In the genomic region with DNA sequence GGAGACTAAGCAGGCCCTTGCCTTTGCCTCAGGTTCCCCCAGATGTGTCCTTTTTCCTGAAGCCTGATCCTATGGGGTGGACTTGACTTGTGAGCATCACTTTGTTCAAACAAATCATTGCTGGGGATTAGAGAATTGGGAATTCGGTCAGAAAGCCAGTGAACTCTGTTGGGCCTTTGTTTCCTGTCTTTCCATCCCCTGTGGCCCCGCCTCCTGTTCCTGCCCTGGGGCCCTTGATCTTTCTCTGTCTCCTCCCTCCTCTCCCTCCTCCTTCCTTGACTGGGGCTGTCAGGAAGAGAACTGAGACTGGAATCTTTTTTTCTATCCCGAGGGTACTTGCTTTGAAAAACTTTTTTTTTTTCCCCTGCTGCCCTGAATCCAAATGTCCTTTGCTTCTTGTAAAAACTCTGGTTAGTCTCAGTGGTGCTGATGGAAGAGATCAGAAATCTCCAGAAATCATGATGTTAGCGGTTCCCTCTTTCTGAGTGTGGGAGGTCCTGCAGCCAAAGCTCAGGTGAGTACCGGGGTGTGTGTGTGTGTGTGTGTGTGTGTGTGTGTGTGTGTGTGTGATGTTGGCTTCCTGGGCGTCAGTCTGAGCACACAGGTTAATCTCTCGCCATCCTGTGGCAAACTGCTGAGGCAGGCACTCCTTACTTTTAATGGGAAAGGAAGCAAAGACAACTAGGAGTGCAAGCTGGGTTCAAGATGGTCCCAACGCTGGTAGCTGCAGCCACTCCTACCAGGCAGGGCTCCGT, we compare ENCODE assay signal across 10 mouse cellular contexts.
DNase-seq lines count a peak whose midpoint lies in the region; ATAC-seq lines count a peak whose summit lies in the region.
"Had no signal": no experiment of that assay in that cellular context is flagged by ENCODE, and none has a peak within 500 bp of the region (broad histone marks: within the 10 kb centered on the region; RNA-seq: fewer than 3 reads in every experiment).

No protein-coding gene starts in this region.

- WGBS in embryonic facial prominence, embryonic 11.5 days, result 12% methylated on average over 9 of the region's 9 CpGs
- WGBS in midbrain, embryonic 14.5 days, result 8% methylated on average over 9 of the region's 9 CpGs
- 18% methylated on average over 9 of the region's 9 CpGs for WGBS in forebrain, embryonic 16.5 days
- 15% methylated on average over 9 of the region's 9 CpGs for WGBS in forebrain, embryonic 13.5 days

- peak; percentile 3 for DNase-seq in gastrocnemius, adult 18-20 months (ENCODE audit: low spot score)
- no peak for DNase-seq in gastrocnemius, adult 8-10 months (ENCODE audit: low spot score in 2 of 2)
- peak; percentile 80 for DNase-seq in embryonic facial prominence, embryonic 11.5 days (ENCODE audit: low spot score)
- peak; percentile 24 for DNase-seq in kidney, adult 9 months
- DNase-seq in midbrain, embryonic 14.5 days, result peak; percentile 65
- no peak for DNase-seq in right cerebral cortex, adult 2 months (ENCODE audit: low spot score in 2 of 2)
- DNase-seq: thymus, postnatal 14 days had no signal

- H3K36me3 ChIP-seq in embryonic facial prominence, embryonic 11.5 days (replicated peaks; ENCODE audit: control insufficient read depth, insufficient read depth, low read depth, low read length), result no peaks in the 10 kb centered on the region
- no peaks in the 10 kb centered on the region for H3K36me3 ChIP-seq in midbrain, embryonic 14.5 days (ENCODE audit: control insufficient read depth, insufficient read depth, low read length)
- no peaks in the 10 kb centered on the region for H3K36me3 ChIP-seq in forebrain, embryonic 16.5 days (ENCODE audit: control insufficient read depth, insufficient read depth)
- H3K36me3 ChIP-seq in forebrain, embryonic 13.5 days (ENCODE audit: poor library complexity, severe bottlenecking), result no peaks in the 10 kb centered on the region
- H3K36me3 ChIP-seq: liver, embryonic 15.5 days had no signal

- H3K4me1 ChIP-seq in embryonic facial prominence, embryonic 11.5 days (ENCODE audit: control insufficient read depth, insufficient read depth, low read length), result no peaks in the 10 kb centered on the region; the same call in 1 of the 2 replicates
- peaks cover 12% of the 10 kb centered on the region for H3K4me1 ChIP-seq in midbrain, embryonic 14.5 days (ENCODE audit: control insufficient read depth, insufficient read depth, low read length)
- H3K4me1 ChIP-seq in forebrain, embryonic 16.5 days (replicated peaks; ENCODE audit: control insufficient read depth, insufficient read depth, low read length), result no peaks in the 10 kb centered on the region
- H3K4me1 ChIP-seq in forebrain, embryonic 13.5 days, result peaks cover 11% of the 10 kb centered on the region
- H3K4me1 ChIP-seq: liver, embryonic 15.5 days had no signal

- no peaks in the 10 kb centered on the region for H3K9me3 ChIP-seq in embryonic facial prominence, embryonic 11.5 days (replicated peaks; ENCODE audit: control insufficient read depth, low read length)
- no peaks in the 10 kb centered on the region for H3K9me3 ChIP-seq in midbrain, embryonic 14.5 days (ENCODE audit: control insufficient read depth, low read length)
- H3K9me3 ChIP-seq in forebrain, embryonic 16.5 days (ENCODE audit: control insufficient read depth, low read length), result no peaks in the 10 kb centered on the region
- no peaks in the 10 kb centered on the region for H3K9me3 ChIP-seq in forebrain, embryonic 13.5 days (replicated peaks)
- H3K9me3 ChIP-seq: liver, embryonic 15.5 days had no signal

- peak overlapping the region; percentile 7 for H3K9ac ChIP-seq in embryonic facial prominence, embryonic 11.5 days (replicated peaks; ENCODE audit: low read length)
- H3K9ac ChIP-seq in midbrain, embryonic 14.5 days (replicated peaks; ENCODE audit: low read length), result no peak overlapping the region
- H3K9ac ChIP-seq in forebrain, embryonic 16.5 days (replicated peaks; ENCODE audit: low read depth, low read length), result no peak overlapping the region
- no peak overlapping the region for H3K9ac ChIP-seq in forebrain, embryonic 13.5 days
- H3K9ac ChIP-seq: liver, embryonic 15.5 days had no signal

- H3K4me2 ChIP-seq in embryonic facial prominence, embryonic 11.5 days (ENCODE audit: low read depth, low read length), result peak overlapping the region; percentile 3; the same call in 1 of the 2 replicates
- peak overlapping the region; percentile 17; the same call in 1 of the 2 replicates for H3K4me2 ChIP-seq in midbrain, embryonic 14.5 days (ENCODE audit: low read length)
- H3K4me2 ChIP-seq in forebrain, embryonic 16.5 days (ENCODE audit: low read length), result no peak overlapping the region
- H3K4me2 ChIP-seq in forebrain, embryonic 13.5 days, result no peak overlapping the region
- H3K4me2 ChIP-seq: liver, embryonic 15.5 days had no signal

- peak; percentile 54; the same call in 1 of the 2 replicates for ATAC-seq in embryonic facial prominence, embryonic 11.5 days (replicated peaks; ENCODE audit: insufficient number of reproducible peaks, low FRiP score, low TSS enrichment, low read depth)
- no peak; the same call in 1 of the 2 replicates for ATAC-seq in midbrain, embryonic 14.5 days (ENCODE audit: low FRiP score, low TSS enrichment)
- no peak for ATAC-seq in forebrain, embryonic 16.5 days
- ATAC-seq in forebrain, embryonic 13.5 days, result no peak

- no peaks in the 10 kb centered on the region for H3K27me3 ChIP-seq in embryonic facial prominence, embryonic 11.5 days (ENCODE audit: control insufficient read depth, insufficient read depth, low read length)
- H3K27me3 ChIP-seq in midbrain, embryonic 14.5 days (ENCODE audit: control insufficient read depth, insufficient read depth, low read length), result no peaks in the 10 kb centered on the region
- no peaks in the 10 kb centered on the region for H3K27me3 ChIP-seq in forebrain, embryonic 16.5 days (replicated peaks; ENCODE audit: control insufficient read depth, insufficient read depth, low read length)
- H3K27me3 ChIP-seq in forebrain, embryonic 13.5 days, result no peaks in the 10 kb centered on the region
- H3K27me3 ChIP-seq: liver, embryonic 15.5 days had no signal

- H3K27ac ChIP-seq in embryonic facial prominence, embryonic 11.5 days (replicated peaks; ENCODE audit: low read depth, low read length), result no peak overlapping the region
- no peak overlapping the region for H3K27ac ChIP-seq in midbrain, embryonic 14.5 days (replicated peaks; ENCODE audit: low read depth, low read length)
- H3K27ac ChIP-seq in forebrain, embryonic 16.5 days (ENCODE audit: low read length), result no peak overlapping the region
- no peak overlapping the region for H3K27ac ChIP-seq in forebrain, embryonic 13.5 days
- H3K27ac ChIP-seq: liver, embryonic 15.5 days had no signal

- H3K4me3 ChIP-seq in embryonic facial prominence, embryonic 11.5 days (ENCODE audit: low read depth, low read length), result no peak overlapping the region
- no peak overlapping the region for H3K4me3 ChIP-seq in midbrain, embryonic 14.5 days (replicated peaks; ENCODE audit: low read depth, low read length)
- H3K4me3 ChIP-seq in forebrain, embryonic 16.5 days (replicated peaks; ENCODE audit: low read length), result no peak overlapping the region
- H3K4me3 ChIP-seq in forebrain, embryonic 13.5 days, result no peak overlapping the region
- H3K4me3 ChIP-seq: liver, embryonic 15.5 days had no signal

Comparison
In these comparisons a context has a peak if more than half of its experiments do, and no peak if none do; other contexts are left out.
1. DNase-seq: peak in gastrocnemius, adult 18-20 months (single experiment), embryonic facial prominence, embryonic 11.5 days (single experiment), kidney, adult 9 months (single experiment) and midbrain, embryonic 14.5 days (single experiment); none in gastrocnemius, adult 8-10 months (0 of 2) and right cerebral cortex, adult 2 months (0 of 2).
2. H3K4me2 ChIP-seq: peak in embryonic facial prominence, embryonic 11.5 days (single experiment) and midbrain, embryonic 14.5 days (single experiment); none in forebrain, embryonic 16.5 days (single experiment) and forebrain, embryonic 13.5 days (single experiment).